Mouse (Mus musculus) liver, adult (tissue): ENCODE results near the gene Hibadh.

Source experiments
- GATA4 ChIP-seq: IDR thresholded peaks from 2 replicates; pipeline ENCODE4 v1.6.1; 2014; ENCODE audit warnings: mild to moderate bottlenecking, low read length; ENCODE audit not compliant: insufficient replicate concordance

Hibadh gene

DNA sequence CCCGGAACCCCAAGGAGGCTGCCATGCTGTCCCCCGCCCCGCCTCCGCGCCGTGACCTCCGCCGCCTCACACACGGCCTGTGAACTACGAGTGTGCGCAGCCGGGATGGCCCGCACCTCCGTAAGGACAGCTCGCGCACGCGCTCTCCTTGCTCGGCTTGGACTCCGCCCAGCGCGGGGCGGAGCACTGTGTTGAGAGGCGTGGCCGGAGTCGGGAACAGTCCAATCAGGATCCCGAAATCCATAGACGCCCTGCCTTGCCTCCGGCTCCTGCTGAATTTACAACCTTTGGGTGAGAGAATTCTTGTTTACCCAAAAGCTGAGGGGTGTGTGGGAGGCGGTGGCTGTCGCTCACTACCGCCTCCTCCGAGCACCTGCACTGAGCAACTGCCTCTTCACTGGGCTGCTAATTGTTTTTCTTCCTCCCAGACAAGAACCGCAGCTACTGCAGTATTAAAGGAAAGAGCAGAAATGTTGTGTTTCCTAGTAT lies at the start of gene Hibadh:
Gene Hibadh (minus strand): TSS at position 166 of the 489 bp plus-strand sequence.
- no peak; the same call in 1 of the 2 replicates for TF ChIP-seq GATA4

DNA sequence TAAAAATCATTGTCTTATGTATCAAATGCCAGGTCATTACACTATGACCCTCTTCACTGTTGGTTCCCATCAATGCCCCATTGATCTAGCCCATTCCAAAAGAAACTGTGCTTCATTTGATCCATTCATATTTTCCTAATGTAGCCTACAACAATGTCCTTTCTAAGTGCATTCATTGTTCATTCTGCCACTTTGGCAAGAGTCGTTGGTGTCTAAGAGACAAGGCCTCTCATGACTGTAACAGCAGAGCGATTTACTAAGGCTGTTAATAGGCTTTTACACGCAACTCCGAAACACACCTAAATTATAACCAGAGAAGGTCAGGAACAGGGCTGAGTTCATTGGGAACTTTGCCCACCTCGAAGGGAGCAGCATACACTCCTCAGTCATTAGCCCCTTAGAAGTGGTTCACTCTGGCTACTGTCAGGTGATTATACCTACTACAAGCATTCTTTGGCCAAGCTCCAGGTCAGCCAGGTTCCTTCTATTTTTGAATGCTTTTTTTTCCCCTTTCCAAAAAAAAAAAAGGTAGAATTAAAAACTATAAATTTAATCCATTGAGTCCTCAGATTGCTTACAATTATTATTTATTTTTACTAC lies 46.8 kb upstream of the Hibadh start:
- TF ChIP-seq GATA4 = no peak

DNA sequence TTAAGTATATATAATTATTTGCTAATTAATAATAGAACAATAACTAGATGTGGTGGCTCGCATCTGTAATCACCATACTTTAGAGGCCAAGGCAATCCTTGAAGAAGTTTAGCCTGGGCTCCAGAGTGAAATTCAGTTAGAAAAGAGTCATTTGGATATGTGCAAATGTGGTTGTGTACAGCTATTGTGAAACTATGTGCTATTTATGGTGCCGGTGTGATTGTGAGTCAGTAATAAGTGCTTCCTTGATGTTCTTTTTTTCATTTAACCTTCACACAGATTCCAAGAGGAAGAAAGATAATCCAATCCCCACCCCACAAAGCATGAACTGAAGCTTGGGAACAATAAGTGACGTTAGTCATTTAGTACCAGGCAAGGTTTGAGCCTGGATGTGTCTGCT lies 42.4 kb upstream of the Hibadh start:
- no peak for TF ChIP-seq GATA4

DNA sequence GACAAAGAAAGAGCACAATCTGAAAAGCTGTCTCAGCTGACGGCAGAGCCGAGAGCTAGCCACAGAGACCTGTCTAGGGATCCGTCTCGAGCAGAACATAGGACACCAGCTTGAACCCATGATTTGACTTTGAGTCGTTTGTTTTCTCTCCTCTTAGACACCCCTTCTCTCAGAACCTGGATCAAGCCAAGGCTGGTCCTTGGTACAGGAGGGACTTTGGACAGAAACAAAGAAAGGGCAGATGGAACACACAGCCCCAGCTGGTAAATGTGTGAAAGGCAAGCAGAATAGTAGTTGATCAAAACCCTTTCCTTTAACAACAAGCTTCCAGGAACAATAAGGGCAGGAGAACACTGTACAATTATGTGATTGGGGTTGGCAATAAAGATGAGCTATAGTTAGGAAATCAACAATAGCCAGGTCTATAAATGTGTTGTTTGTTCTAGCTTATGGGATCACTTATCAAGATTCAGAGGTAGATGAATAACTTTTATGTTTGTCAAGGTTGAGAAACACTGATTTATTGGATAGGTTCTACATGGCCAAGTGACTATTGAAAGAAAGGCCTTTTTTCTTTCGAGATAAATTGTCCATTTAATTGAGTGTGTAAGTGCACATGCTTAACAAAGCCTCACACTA lies 41.8 kb upstream of the Hibadh start:
- peak; percentile 44 for TF ChIP-seq GATA4

DNA sequence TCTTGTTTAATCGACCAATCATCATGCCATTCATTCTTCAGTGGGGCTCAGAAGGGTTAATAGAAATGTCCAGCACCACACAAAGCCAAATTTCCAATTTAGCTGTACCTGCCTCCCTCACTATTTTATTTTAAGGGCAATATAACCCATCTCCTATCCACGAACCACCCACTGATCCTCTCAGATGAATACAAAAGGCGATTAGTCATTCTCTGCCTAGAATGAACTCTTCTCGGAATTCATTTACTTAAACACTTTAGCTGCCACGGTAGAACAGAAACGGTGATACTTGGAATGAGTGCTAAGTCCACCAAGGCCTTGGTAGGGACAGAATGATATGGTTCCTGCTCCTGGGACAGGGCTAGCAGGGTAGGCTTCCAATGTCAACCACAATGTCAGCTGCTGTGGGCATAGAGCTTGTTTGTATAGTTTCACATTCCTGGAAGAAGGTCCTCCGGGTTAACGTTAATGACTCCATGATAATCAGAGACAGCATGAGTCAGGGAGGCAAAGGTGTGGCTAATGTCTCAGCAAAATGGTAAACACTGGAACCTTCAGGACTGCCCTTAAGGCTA lies 40.4 kb upstream of the Hibadh start:
- TF ChIP-seq GATA4 = no peak

DNA sequence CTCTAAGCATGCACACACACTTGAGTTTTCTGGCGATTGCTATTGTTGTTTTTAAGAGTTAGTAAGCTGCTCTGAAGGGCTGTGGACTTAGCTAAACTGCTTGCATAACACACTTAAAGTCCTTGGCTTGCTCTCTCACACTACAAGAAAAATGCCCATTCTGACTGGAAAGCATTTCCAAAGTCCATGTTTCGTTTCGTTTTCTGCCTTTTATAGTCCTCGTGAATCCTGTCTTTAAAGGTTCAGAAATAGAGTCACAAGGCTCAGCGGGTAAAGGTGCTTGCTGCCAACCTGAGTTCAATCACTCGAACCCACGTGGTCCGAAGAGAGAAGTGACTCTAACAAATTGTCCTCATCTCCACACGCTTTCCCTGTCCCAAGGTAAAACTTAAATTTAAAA lies 39.4 kb upstream of the Hibadh start:
- no peak for TF ChIP-seq GATA4

DNA sequence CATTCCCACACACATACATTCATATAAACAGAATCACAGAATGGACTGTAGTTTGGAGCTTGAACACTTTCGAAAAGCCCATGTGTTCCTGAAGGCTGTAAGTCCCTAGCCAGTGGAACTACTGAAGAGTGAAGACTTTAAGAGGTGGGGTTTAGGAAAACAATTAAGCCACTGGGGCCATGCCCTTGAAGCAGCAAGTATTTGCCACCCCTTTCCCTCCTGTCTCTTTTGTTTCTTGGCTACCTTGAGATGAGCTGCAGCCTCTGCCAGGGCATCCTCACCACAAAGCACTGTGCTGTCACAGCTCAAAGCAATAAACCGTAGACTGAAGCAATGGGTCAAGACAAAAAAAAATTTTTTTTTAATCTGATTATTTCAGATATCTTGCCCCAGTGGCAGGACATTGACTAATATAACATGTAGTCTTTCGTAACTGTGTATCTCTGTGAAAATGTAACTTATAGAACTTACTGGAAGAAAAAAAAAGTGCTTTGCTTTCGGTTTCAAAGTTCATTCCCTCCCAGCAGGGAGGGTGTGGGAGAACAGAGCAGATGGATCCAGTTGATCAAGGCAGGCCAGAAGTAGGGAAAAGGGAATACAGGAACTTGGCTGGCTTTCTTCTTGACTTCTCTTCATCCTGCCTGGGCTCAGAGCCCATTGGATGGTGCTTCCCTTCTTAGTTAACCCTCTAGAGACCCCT lies 35.2 kb upstream of the Hibadh start:
- TF ChIP-seq GATA4 = no peak

DNA sequence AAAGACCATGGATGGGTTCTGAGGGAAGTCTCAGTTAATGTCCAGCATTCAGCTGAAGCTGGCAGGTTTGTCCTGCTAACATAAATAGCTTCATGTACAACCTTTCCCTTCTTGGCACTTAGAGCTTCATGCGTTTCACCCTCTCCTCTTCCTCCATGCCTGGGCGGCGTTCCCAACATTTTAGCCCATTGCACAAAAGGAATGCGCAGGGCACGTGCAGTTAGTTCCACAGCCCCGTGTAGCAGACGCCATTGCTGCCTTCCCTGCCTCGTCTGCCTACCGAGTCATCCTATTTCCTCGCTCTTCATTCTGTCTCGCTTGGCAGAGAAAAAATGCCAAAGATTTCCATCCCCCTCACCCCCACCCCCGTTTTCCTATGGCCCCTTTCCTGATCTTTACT lies 34.4 kb upstream of the Hibadh start:
- TF ChIP-seq GATA4 = no peak

DNA sequence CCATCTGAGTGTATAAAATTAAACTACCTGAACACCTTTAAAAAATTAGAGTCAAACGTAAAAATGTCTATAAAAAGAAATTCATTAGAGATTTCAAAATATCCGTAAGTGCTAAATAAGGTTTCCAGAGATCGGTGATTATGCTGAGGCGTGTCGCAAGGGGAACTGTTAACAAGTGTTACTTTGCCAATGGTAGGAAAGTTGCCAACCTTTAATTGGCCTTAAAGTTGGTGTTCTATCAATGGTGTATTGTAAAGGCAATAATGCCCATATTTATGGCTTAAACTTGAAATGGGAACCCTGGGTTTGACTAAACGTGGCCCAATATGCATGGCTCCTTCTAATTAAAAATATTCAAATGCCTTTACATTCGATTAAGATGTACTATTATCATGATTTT lies 33.5 kb upstream of the Hibadh start:
- TF ChIP-seq GATA4 = no peak

DNA sequence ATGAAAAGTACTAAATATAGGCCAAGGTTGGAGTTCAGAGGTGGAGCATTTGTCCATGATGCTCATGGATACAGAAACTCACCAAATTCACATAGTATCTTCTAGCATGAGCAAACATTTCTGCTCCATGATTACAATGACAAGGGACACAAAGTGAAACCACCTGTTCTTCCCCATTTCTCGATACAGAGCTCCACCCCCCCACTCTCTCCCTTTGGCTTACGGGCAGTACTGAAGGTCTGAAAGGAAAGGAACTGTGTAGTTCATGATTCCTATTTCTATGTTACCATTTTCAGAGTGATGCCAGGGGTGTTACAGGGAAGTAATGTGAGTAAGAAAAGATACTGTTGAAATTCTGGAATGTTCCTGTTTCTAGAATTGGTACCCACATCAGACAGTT lies 32.4 kb upstream of the Hibadh start:
- no peak for TF ChIP-seq GATA4

DNA sequence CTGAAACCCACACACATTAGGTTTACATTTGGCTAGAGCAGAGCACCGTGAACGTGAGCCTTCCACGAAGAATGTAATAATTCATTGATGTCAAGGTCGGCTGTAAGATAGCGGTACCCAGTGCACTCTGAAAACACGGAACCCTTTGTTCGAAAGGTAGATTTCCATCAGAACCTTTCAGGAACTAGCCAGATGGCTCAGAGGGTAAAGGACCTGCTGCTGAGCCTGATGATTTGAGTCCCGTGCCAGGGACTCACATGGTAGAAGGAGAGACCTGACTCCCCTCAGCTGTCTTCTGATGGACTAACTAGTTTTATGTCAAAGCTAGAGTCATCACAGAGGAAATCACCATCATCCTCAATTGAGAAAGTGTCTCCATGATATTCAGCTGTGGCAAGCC lies 31.6 kb upstream of the Hibadh start:
- TF ChIP-seq GATA4 = no peak

DNA sequence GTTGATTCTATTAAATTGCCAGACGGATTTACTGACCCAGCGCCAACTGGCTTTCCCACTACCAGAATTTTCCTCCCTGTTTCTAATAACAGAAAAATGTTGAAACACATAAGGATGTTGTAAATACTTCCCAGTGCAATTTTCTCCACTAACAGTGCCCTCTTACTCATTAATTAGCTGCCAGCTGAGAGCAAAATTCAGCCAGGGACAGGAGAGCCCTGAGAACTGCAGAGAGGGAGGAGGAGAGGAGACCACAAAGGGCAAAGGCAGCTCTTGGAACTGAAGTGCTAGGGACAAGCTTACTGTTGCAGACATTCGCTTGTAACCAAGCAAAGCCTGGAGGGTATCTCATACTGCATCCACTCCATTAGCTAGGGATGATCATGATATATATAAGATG lies 27.5 kb upstream of the Hibadh start:
- TF ChIP-seq GATA4 = no peak

DNA sequence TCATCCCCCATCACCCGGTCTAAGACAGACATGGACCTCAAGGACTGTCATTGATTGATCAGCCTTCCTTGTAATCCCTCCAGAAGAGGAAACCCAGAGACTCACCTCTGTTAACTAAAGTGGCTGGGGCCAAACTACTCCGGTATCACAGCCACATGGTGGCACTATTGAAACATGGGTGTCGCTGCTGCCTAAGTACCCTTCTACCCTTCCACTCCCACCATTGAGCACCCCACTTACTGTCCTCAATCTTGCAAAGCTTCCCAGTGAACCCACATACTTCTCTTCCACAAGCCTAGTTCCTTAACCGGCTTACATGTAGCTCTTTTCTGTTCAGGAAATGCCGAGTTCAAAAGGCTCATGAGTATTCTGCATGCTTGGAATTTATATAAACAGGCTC lies 22.8 kb upstream of the Hibadh start:
- no peak for TF ChIP-seq GATA4

DNA sequence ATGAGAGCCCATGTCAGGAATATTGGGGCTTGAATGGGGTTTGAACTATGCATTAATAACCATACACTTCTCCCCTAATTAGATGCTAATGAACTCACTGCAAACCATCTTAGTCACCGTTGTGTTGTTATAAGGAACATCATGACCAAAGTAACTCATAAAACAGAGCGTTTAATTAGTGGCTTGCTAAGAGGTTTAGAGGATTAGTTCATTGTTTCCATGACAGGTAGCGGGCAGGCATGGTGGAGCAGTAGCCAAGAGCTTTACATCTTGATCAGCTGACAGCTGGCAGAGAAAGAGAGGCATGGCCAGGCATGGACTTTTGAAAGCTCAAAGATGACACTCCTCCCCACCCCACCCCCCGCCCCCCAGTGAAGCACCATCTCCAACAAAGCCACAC lies 15.1 kb upstream of the Hibadh start:
- no peak for TF ChIP-seq GATA4

DNA sequence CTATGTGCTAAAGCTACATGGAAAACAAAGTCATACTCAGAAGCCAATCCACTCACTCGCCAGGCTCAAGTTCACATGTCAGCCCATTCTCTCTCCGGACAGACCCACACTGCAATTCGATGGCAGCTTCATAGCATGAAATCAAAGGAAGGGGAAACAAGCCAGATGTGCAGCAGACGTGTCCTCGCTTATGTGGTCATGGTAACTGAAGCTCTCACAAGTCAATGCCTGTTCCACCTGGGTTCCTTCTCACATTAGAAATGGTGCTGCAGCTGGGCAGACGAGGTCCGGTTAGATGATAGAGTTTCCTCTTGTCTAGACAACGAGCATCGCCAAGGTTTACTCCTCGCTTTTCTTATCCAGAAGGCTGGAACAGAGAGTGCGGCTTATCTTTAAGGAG lies 8.6 kb upstream of the Hibadh start:
- no peak for TF ChIP-seq GATA4

DNA sequence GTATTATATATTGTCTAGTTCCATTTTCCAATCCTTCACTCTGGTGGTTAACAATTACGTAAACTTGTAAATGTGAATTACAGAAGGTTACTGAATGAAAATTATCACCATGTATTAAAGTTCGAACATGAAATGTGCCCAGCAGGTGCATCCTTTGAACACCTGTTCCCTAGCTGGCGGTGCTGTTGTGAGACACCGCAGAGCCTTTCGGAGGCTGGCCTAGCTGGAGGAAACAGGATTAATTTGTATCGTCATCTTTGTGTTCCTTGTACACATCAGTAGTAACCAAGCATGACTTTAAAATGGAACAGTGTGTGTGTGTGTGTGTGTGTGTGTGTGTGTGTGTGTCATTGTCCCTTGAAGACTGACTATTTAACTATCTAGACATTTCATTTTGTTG lies 7.8 kb upstream of the Hibadh start:
- TF ChIP-seq GATA4 = no peak
